Mouse (Mus musculus) left cerebral cortex, adult 8-10 months (tissue): ENCODE results near the gene Tmem229a. TPM values are rescaled to one million over a fixed set of nuclear protein-coding genes. Genes with fewer than 3 reads are reported as not detected.

Experiments used
- total RNA-seq, 4 experiments: library from RNA; stranded (reverse); gene quantifications; 2 replicates each; pipeline ENCODE4 v1.2.4; 2022

Gene Tmem229a
- total RNA-seq, 4 experiments from 2014 or later: 42.9 to 51.4 (median 47.8) TPM

Other genes starting within 250 kb of the Tmem229a start
- gene Hyal6, start 223.1 kb downstream of the Tmem229a start, total RNA-seq: not detected
- gene Hyal4, start 208.0 kb downstream of the Tmem229a start, total RNA-seq: not detected
- gene Spam1, start 165.1 kb downstream of the Tmem229a start, total RNA-seq: not detected
- not detected for gene Hyal5, start 98.3 kb downstream of the Tmem229a start, total RNA-seq